Mouse (Mus musculus): ENCODE results near the gene Tmem108.
A peak's percentile ranks its signal among the peaks of the same experiment; 100 is the strongest.

Gene Tmem108

DNA sequence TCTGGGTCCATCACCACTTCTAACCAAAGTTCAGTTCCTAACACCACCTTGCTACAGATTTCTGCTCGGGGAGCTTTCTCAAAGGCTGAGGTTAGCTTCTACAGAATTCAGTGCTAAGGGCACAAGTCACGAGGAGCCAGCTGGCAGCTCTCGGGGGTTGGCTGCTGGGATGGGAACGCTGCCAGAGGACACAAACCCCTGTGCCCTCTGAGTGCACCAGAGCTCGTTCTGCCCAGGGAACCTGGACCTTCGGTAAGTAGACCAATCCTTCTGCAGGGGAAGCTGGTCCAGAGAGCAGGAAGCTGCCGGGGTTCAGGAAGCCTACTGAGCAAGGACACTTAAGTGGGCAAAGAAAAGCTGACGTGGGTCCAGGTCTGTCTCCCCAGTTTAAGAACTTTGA, 40.6 kb downstream of the Tmem108 start:
- DNase-seq (ENCODE audit: low read depth, low spot score) = no peak

DNA sequence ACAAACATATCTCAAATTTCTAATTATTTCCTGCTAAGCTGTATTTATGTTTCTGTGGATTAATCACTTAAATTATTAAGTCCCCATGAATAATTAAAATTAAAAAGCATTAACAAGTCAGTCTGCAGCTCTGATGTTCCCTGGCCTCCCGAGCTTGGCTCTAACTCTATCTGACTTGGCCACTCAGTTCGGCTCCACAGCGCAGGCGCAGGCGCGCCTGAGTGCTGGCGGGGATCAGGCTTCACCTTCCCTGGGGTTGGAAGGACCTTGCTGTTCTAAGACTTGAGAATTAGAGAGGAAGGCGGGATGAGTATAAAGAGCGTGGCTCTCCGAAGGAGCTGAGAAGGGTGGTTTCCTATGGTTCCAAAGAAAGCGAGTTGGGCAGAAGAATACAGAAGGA, 41.6 kb downstream of the Tmem108 start:
- no peak for DNase-seq (ENCODE audit: low read depth, low spot score)

DNA sequence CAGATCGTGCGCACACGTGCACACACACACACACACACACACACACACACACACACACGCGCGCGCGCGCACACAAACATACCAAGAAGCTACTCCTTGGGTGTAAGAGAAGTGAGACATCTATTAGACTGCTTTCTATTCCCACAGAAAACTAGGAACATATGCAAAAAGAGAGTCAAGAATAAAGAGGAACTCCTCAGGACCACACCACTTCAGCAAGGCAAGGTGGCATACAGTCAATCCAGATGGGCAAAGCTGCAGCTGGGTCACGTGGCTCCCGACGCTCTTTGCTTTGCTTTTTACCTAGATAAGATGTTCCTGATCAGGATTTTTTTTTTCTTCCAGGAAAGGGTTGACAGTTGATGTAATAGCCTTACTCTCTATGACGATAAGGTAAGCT, 45.6 kb downstream of the Tmem108 start:
- no peak for DNase-seq (ENCODE audit: low read depth, low spot score)

DNA sequence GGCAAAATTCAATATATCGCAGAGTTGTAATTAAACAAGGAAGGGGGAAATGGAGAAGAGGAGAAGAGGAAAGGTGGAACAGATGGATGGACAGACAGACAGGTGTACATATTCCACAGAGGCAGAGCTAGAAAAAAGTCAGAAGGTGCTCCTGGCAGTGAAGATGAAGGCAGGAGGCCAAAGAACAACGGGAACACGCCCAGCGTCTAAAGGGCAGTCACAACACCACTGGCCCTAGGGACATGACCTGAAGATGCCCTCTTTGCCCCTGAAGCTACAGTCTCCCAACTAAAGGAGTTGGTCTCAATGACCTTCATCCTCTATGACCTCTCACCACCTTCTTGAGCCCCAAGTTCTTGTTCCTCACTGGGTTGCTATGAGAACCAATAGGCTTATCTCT, 46.3 kb downstream of the Tmem108 start:
- DNase-seq (ENCODE audit: low read depth, low spot score) = no peak

DNA sequence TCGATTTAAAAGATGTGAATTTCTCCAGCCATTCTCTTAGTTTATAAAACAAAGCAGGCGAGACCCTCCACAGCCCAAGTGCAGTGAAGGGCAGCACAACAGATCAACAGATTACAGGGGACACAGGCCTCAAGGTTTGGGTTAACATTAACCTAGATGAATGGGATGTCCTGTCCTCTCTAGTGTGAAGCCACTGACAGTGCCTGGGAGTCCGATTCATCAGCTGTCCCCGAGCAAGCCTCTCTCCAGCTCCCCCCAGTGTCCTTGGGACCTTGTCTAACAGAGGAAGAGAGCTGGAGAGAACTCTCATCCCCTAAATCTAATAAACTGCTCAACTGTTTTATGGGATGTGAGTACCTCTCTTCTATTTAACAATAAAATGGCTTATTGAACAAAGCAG, 48.4 kb downstream of the Tmem108 start:
- DNase-seq (ENCODE audit: low read depth, low spot score) = no peak

DNA sequence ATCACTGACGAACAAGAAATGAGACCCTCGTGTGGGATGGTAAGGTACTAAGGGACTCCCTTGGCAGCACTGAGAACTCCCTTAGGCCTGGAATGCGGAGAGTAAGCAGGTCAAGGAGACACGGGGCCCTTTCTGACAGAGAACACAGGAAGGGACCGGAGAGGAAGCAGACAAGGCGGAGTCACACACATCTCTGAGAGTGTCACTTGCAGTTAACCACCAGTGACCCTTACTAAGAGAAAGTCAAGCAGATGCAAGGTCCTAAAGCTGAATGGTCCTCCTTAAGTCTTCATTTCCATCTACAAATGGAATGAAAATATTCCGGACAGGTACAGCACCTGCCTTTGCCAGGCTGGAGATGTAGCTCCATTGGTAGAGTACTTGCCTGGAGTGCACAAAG, 48.9 kb downstream of the Tmem108 start:
- no peak for DNase-seq (ENCODE audit: low read depth, low spot score)

DNA sequence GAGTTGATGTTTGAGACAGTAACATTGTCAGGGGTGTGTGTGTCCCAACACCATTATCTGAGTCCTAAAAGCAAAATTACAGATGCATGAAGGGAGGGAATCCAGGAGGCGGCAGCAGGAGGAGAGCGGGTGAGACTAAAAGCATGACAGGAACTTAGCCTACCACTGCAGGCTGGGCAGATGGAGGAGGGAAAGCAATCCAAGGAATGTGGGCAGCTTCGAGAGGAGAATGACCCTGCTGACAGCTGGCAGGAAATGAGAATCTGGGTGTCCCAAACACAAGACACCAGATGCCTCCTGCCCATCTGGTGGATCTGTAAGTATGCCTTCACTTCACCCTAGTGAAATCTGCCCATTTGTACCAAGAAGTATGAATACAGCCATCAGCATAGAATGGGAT, 51.9 kb downstream of the Tmem108 start:
- DNase-seq (ENCODE audit: low read depth, low spot score) = no peak

DNA sequence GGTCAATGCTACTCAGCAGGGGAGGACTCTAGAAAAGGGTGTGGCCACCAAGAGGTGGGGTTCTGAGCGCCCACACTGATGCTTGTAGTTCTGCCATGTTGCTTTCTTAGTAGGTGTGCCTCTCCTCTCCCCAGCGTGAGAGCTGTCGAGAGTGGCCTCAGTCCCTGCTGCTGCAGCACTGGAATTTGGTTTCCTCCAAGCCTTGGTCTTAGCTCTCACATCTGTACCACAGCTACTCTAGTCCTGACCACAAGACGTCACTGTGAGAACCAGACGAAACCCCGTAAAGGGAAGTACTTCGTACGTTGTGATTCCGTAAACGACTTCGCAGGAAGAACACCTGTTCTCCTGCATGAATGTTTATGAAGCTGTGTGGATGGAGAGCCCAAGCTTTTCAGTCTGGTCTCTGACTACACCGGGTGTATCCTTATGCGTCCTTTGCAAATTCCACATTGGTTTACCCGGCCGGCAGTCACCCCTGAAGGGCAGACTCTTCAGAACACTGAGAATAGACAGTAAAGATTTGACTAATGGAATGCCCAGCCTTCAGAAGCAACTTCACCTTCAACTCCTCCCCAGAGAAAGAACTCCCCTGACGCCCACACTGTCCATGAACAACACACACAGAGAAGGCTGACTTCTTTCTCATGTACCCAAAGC, 53.0 kb downstream of the Tmem108 start:
- no peak for DNase-seq (ENCODE audit: low read depth, low spot score)

DNA sequence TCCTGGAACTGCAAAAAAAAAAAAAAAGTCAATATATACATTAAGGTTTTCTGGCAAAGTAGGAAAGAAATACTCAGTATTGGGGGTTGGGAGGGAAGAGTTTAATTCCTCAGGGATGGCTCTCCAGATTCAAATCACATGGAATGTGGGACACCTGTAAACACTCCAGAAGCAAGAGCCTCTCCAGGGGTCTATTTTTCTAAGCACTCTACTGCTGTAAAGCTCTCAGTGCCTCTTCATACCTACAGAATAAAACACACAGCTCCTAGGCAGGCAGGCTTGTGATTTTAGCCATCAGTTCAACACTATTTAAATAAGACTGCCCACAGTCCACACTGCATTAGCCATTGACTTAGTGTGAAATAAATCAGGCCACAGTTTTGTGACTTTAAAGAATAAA, 53.8 kb downstream of the Tmem108 start:
- no peak for DNase-seq (ENCODE audit: low read depth, low spot score)

DNA sequence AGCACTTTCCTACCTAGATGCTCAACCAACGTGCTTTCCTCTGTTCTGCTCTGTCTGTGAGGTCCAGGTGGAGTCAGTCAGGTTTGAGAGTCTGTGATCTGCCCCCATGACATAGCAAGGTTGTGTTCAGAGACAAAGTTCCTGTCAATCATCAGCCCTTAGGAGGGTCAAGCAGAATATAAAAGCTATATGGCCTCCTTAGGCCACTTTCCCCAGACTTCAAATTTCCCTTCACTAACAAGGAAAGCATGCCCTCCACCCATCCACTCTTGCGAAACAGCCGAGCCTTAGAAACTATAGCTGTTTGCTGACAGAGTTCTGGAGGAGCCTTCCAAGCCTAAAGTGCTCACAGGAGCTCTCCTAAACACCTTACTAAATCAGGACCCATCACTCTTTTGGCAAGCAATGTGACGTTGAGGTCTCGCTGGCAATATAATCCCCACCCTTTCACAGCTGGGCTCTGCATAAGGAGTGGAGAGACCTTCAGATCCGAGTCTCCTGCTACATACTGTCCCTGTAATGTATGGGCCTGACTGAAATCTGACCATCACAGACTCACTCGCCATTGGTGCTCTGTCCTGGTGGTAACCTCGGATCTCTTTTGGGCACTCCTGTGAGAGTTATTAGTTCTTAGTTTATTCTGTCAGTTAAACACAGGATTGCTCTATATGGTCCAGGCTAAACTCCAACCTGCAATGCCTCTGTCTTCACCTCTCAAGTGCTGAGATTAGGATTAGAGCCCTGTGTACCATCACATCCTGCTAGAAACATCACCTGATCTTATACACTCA, 54.4 kb downstream of the Tmem108 start:
- no peak for DNase-seq (ENCODE audit: low read depth, low spot score)

DNA sequence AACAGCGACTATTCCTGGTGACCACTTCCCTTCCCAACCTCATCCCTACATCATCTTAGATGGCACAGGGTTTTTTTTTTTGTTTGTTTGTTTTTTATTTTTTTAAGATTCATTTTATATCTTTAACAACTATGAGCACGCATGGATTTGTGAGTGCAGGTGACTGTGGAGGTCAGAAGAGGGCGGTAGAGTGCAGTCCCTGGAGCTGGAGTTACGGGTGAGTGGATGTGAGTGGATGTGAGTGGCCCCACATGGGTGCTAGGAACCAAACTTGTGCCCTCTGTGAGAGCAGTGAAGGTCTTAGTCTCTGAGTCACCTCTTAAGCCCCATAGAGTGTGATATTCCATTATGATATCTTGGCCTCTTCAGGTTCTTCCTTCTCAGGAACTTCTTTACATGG, 55.9 kb downstream of the Tmem108 start:
- DNase-seq (ENCODE audit: low read depth, low spot score) = no peak

DNA sequence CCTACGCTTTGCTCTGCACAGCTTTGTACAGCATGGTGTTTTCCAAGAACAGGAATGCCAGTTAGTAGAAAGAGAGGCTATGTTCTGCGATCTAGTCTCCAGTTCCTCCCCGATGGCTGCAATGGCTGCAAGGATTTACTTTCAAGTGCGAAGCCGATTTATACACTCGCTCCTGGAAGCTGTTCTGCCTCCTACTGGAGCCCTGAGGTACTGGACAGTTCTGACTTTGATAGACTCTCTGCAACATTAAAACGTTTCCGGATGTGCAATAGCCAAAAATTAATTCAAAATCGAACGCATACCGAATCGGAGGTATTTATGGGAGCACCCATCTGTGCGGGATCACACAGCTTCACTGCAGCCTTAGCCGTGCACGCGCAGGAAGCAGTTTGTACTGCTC, 58.6 kb downstream of the Tmem108 start:
- DNase-seq (ENCODE audit: low read depth, low spot score) = no peak

DNA sequence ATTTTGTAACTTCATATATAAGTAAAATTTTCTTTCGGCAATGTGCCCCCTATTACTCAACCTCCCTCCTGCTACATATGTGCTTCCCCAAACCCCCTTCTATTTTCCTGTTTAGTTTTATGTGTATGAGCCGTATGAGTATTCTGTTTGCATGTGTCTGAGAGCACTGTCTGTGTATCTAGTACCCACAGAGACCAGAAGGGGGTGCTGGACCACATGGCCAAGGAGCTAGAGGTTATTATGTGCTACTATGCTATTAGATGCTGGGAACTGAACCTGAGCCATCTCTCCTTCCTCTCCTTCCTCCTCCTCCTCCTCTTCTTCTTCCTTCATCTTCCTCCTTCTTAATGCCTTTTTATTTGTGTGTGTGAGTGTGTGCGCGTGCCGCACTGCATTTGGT, 59.2 kb downstream of the Tmem108 start:
- no peak for DNase-seq (ENCODE audit: low read depth, low spot score)

DNA sequence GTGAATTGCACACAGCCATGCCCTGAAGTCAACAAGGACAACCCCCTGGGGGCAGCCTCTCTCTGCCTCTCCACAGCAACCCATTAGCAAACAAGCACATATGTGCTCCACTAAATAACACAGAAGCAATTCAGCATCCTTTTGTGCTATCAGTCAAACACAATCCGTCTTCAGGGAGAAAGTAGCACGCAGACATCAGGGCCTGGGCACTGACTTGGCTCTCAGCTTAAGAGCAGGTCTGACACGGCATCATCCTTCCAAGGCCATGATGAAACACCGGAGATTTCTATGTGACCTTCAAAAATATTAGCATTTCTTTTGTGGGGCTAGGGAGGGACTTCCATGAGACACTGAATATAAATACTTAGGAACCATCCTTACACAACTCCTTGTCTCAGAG, 60.2 kb downstream of the Tmem108 start:
- DNase-seq (ENCODE audit: low read depth, low spot score) = no peak

DNA sequence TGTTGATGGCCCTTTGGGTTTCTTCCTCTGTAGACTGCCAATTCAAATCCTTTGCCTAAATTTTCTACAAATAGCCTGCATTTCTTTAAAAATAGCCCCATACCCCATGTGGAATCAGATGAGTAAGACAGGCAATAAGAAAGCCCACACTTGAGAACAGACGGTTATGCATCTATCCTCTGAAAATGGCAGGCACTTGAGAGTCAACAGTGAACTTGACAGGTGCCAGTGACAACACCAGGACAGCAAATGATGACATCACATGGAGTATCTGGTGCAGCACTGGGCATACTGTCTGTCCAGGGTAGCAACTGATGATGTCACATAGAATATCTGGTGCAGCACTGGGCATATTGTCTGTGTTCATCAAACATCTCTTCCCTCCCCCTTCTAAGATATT, 61.4 kb downstream of the Tmem108 start:
- DNase-seq (ENCODE audit: low read depth, low spot score) = no peak

DNA sequence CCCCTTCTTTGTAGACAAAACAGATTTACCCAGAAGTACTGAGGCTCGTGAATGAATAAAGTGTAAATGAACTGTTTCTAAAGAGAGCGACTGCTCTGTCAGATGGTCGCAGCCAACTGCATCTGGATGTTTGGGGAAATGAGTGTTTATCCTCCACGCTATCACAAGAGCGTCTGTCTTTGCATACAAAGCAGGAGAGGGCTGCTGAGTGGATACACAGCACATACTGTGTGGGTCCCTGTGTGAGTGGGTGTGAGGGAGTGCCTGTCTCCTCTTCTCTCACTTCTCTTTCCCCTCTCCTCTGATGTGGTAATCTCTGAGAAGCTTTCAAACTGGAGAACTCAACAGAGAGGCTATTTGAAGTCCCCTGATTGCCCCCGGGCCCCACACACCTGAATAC, 64.7 kb downstream of the Tmem108 start:
- DNase-seq (ENCODE audit: low read depth, low spot score) = no peak

DNA sequence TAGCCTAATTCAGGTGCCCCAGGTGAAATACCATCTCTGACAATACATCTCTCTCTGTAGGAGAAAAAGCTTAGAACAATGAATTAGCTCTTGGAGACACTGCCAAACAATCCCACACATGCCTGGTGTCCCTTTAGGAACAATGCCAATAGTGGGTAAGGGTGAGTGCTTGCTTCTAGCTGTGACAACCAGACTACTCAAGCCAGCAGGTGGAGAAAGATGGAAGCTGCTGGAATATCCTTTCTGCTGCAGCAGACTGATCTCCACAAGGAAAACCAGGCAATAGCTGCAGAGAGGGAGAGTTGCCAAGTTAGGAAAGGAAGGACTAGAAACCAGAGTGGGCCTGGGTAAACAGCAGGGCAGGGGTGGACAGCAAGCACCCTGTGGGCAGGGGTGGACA, 67.8 kb downstream of the Tmem108 start:
- DNase-seq (ENCODE audit: low read depth, low spot score) = no peak

DNA sequence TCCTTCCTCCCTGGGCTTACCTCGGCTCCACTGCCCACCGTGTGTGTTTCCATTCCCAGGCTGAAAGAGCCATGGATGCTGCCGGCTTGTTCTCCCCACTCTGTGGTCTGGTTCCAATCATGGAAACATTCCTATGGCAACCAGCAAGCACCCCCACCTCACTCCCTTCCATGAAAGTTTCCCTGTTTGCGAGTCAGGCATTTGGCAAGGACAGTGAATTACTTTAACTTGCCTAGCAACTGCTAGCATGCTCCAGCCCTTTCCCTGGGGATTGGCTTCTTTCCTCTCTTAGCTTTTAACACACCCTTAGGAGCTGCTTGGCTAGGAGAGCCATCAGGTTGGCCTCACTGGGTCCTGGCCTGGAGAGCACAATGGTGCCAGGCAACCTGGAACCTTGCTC, 68.9 kb downstream of the Tmem108 start:
- DNase-seq (ENCODE audit: low read depth, low spot score) = peak; percentile 19

DNA sequence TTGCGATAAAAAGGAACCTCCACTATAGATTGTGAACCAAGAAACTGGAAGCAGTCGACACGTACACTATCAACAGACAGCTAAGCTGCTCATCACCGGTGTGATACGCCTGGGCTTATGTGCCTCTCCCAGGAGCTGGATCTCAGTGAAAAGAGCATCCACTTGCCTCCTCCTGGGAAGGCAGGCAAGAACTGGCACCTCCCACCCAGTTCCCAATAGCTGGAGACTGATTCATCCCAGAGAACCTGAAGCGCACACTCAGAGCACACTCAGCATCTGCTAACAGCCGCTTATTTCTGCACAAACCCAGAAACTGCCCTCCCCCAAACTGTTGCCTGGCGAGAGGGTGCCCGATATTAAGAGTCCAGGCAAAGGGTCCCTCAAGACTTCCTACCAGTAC, 69.8 kb downstream of the Tmem108 start:
- DNase-seq (ENCODE audit: low read depth, low spot score) = no peak

DNA sequence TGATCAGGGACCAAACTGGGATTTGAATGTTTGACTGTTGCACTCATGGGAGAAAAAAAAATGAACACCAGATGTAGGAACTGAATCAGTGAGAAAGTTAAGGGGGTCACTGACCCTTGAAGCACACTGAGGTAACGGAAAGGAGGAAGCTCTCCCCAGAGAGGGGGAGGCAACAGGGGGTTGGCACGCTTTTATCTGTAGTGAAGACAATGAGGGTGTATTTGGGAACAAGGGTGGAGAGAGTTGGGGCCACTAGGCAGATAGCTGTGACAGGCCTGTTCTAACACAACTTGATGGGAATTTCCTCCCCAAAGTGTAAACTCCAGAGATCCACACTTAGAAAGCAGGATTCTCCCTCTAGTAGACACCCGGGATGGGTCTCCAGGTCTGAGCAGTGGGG, 71.2 kb downstream of the Tmem108 start:
- DNase-seq (ENCODE audit: low read depth, low spot score) = no peak

DNA sequence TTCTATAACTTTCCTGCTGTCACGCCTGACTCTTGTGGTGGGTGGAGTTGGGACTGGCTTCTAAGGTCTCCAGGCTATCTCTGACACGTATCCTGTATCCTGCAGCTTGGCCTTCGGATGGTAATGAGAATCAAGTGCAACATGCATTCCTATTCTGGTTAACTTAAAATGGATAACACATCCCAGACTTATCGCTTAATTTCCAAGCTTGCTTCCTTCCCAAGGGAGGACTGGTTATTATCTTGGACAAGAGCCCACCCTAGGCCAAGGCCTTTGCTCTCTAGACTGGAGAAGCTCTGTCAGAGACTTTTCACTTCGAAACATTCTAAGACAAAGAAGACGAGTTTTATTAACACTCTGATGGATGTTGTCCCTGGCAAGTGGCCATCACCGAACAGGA, 71.9 kb downstream of the Tmem108 start:
- no peak for DNase-seq (ENCODE audit: low read depth, low spot score)

DNA sequence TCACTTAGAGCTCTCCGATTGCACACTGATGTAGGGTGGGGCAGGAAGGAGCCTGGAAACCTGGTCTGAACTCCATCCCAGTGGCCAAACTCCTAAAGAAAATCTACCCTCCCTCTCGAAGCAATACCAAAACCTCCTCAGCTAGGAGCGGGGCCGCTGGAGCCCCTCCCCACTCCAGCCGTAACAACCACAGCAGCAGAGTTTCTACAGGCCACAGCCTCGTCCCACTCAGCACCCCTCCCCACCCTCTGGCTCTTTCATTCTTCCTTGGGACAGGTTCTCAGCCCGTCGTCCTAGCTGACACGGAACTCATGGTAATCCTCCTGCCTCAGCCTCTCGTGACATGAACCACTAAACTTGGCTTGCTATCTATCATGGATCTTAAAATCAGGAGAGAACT, 72.6 kb downstream of the Tmem108 start:
- no peak for DNase-seq (ENCODE audit: low read depth, low spot score)

DNA sequence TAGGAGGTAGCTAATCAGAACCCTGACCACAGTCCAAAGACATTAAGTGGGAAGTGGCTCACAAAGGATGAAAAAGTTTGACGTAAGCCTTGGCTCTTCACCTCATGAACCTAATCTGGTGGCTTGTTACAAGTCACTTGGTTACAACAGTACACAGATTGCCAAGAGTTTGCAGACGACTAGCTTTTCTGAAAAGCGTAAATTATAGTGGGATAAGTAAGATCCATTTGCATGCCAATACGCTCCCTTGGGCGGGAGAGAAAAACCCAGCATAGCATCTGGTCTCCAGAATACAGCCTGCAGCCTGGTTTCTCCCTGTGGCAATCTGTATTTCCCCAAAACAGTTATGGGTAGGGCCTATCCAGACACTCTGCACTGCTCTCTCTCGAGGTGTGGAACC, 74.5 kb downstream of the Tmem108 start:
- DNase-seq (ENCODE audit: low read depth, low spot score) = no peak

Data from embryo, embryonic 11.5 days (tissue).